Mouse (Mus musculus): ENCODE measurements at regions not wholly inside any gene's neighbourhood (a gene's known extent, or its start where the extent isn't known, plus 50 kb on each side); places are given as distances from the start of the nearest gene placed in this dataset.

GRCm38 (mm10) chrX:110584584-110585234 lies 229.4 kb upstream of the Pou3f4 start:
- DNase-seq (ENCODE audit: low spot score in 2 of 2) = peak in 1 of 2 experiments; percentile 17

Measured in right cerebral cortex, postnatal 10 days (tissue).